Mouse (Mus musculus) right cerebral cortex, postnatal 14 days (tissue): ENCODE data around the gene Skida1.

ENCODE experiments used
- DNase-seq: peaks from one replicate; pipeline ENCODE4 v3.0.0; 2022

The Skida1 gene

DNA sequence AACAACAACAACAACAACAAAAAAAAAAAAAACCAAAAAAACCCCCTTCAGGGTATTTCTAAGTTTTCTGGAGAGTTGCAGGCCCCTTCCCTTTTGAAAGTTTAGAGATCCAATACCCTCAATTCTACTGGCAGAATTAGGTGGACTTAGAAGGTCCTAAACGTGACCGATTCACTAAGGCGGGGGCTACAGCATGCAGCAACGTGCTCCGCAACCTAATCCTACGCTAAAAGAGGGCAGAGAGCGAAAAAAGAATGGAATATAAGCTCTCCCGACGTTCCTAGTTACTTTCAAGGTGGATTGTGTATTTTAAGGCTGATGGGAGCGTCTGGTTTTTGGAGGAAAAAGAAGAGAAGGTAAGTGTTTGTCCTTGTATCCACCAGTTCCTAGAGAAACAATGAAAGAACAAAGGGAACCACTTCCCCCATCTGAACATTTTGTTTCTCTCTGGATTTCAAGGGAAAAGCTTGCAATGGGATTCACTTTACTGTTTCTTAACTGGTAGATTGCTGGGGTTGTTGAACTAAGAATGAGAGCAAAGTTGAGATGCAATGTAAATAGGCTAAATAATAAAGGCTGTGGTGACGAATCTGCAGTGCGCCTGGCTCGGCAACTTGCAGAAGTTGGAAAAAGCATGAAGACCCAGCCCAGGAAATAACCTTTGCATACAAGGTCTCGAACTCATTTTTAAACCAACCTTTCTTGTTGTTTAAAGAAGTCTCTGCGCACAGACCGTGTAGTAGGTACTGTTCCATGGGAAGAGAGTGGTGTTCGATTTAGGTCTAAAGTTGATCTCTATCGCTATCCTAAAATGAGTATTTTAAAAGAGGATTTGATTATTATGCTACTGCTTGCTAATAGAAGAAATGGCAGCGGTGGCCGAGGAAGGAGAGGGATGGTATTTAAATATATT lies 6.4 kb upstream of the Skida1 start, which contains the start of gene Mllt10:
Mllt10 (plus strand) TSS at position 222 of the 913 bp plus-strand sequence.
- DNase-seq, result no peak

DNA sequence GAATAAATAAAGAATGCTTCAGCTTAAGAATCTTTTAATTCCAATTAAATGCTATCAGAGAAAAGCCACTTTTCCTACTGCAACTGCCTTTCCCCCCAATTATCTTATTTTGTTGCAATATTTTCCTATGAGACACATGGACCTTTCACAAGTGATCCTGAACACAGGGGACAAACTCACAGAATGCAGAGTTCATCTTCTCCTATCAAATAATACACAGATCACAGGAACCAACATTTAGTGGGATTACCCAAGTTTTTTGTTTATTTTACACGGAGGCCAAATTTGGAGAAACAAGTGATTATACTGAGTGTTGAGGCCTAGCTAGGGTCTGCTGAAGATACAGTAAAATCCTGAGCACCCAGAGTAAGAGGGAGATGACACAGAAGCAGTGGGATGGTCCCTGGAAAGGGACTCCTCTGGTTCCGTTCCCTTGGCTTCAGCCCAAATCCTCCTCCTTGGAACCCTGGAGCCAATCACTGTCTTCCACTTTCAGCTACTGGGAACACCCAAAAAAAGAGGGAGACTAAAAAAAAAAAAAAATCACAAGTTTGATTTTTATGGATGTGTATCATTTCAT lies 5.2 kb upstream of the Skida1 start:
- DNase-seq, result no peak

DNA sequence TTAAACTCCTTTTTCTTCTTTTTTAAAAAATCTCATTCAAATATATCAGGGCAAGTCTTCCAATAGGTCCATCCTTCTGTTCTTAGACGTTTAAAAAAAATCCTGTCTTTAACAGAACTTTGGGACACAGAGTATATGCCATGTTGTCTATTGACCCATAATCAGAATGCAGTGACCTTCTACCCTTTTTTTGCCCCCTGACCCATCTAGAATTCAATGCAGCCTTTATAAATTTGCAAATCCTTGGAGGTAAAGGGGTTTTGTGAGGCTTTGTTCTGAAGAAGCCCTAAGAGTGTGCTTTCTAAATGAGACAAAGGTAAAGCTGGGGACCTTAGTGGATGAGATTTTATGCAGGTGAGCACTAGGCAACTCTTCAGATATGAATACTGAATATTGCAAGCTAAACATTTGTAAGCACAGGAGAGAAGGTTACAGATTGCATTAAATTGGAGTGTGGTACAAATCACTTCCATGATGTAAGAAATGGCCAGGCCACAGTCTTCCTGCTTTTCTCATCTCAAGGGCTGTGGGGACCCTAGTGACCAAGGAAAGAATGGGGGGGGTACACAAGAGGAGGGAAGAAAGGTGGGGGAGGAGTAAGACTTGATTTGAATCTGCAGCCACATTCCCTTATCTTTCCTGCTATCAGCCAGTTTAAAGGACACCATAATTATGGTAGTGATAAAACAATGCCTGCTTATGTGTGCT lies 4.5 kb upstream of the Skida1 start:
- DNase-seq, result no peak

DNA sequence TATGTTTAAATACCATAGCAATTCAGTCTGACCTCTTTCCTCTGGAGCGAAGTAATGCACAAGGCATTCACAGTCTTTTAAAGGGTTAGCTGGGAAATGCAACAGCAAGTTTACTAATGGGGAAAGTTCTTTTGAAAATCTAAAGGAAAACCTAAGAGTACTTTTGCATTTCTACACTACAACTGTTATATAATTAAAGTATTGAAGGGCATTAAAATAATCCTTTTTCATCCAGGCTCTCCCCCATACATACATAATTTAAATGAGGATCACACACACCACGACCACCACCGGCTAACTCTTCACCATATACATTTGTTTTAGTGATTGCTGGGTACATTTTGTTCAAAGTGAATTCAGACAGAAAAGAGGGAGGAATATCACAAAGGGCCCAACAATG lies 3.7 kb upstream of the Skida1 start:
- DNase-seq, result no peak

DNA sequence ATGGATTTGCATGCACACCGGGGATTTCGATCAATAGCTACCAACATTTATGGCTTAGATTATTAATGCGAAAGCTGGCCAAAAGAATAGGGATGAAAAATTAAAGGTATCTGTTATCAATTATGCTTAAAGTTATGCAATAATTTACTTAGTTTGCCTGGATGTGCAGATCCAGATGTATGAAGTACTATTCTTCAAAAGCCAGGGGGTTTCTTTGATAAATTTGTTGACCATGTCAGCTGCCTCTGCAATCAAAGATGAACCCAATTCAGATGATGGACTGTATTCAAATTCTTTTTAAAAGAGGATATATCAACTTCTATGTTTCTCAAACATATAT lies 3.0 kb upstream of the Skida1 start:
- no peak for DNase-seq

DNA sequence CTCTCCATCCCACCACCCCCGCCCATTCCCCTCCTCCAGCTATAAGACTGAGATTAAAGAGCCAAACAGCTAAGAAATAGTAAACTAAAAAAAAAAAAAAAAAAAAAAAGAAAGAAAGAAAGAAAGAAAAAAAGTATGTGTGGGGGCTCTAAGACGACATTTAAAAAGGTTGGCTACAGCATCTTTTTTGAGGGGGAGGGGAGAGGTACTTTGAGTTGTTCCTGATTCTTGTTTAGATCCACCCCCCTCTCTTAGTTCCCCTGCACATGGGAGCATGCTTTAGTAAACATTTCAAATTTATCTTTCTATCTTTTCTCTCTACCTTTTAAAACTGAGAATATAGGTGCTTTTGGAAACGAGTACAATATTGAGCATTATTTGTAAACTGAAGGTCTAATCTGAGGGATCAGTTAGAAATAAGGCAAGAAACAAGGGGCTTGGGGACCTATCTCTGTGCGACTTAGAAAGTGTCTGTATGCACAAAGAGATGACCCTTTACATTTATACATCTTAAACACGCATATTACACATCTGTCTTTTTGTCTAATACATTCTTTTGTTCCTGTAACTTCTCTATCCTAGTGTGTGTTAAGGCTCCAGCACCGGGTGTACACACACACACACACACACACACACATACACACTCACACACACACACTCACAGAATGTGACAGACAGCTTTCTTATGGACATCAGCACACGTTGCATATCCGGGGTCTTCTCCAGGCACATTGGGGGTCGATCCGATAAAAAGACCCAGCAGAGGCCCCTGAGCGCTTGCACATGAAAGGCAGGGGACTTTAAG lies 2.4 kb upstream of the Skida1 start:
- no peak for DNase-seq

DNA sequence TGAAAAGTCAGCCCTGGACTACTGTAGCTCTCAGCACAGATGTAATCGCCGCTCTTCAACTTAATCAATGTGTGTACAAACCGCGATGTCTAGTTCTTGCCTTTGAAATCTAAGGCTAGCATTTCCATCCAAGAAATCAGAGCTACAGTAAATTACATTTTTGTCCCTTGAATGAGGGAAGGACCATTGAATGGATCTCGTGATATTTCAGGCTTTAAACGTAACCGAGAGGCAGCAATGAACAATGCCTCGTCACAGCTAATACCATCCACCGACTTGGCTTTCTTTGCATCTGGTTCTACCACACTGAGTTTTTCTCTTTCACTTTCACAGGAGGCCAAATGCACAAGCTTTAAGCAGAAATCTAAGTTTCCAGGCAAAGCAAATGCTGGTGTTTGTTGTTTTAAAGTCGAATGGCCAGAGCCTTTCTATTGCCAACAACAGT lies 1.7 kb upstream of the Skida1 start:
- no peak for DNase-seq

DNA sequence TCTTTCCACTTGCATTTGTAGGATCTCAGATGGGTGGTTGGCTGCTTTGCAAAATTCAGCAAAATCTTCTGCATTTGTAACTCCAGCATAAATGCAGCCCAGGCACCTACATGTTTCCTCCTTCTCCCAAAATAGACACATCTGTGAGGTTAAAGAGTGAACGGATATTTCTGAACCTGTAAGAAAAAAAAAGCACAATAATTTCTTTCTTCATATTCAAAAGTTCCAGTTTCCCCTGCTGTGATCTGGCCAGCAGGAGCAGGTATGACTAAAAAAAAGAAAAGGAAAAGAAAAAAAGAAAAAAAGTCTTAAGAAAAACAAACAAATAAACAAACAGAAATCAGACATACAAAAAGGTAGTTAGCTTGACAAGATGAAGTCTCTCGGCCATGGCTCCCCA lies 1.2 kb upstream of the Skida1 start:
- no peak for DNase-seq

DNA sequence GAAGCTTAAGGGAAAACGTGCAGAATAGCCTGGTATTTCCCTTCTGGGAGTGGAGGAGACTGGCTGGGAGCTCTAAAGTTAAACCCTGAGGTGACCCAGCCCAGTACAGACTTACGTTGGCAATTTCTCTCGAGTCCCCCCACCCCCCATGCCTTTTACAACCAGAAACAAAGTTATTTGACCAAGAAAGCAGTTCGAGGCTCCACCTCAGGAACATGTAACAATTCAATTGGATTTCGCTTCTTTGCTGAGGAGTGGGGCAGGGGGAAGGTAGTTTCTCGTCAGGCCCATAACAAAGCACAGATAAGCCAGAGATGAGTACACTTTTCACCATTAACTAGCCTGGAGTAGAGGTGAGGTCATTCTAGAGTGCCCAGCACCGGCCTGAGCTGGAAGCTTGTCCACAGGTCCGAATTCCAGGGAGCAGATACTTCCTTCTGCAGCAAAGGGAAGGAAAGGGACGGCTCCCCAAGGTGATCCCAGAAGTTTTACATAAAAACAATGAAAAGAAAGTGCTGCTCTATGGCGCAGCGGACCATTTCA lies 499 bp upstream of the Skida1 start:
- DNase-seq, result no peak

DNA sequence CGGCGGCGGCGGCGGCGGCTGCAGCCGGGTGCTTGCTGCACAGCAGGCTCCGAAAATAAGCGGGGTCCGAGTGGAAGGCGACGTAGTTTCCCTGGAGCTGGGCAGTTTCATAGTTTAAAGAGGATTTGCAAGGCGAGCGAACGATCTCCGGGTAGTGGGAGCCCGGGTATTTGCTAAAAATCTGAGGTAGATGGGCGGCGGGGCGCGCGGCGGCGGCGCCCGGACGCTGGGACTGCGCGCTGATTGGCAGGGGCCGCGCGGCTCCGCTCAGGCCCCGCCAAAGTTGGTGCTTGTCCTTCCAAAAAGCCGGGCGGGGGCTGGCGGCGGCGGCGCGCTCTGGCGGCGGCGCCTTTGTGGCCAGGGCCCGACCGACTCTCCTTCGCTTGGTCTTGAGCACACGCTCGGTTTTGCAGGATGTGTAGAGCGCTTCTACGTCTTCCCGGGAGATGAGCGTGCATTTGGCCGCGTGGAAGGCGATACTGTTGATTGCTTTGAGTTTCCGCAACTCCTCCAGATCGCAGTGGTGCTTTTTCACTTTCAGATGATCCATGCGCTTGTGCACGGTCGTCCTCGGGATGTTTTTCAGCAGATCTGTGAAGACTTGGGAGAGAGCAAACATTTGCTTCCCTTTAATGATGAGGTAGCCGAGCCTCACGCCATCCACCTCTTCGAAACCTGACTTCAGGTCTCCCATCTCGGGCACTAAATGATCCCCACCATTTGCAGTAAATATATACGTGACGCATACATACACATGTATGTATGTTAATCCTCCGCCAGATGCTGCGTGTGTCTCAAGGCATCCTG lies 1.0 kb downstream of the Skida1 start:
- DNase-seq, result peak; percentile 68

DNA sequence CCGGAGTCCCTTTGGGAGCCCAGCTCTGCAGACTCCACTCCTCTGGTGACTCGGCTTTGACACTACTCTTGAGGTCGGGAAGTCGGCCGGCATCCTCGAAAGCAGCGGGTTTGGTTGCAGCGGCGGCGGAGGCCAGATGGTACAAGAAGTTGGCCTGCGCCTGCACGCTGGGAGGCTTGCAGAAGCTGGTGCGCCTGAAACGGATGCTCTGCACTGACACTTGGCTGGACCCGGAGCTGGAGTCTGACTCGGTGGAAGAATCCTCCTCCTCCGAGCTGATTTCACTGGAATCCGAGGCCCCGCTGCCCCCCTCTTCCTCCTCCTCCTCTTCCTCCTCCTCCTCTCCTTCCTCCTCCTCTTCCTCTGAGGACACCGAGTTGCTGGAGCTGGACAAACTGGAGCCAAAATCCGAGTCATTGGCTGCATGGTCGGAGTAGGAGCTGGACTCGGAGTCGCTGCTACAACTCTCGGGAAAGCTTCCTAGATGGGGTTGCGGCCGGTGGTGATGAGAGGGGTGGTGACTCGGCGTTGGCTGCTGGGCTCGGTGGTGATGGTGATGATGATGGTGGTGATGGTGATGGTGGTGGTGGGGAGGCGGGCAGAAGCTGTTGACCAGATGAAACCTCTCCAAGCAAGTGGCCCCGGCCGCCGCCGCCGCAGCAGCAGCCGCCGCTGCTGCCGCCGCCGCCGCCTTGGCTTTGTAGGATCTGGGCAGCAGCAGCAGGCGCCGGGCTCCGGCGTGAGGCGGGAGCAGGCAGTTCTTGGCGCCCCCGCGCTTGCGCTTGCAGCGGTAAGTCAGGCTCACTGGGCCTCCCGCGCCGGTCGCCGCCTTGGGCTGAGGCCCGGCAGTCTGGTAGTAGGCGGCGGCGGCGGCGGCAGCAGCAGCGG lies 1.8 kb downstream of the Skida1 start:
- DNase-seq, result peak; percentile 71

DNA sequence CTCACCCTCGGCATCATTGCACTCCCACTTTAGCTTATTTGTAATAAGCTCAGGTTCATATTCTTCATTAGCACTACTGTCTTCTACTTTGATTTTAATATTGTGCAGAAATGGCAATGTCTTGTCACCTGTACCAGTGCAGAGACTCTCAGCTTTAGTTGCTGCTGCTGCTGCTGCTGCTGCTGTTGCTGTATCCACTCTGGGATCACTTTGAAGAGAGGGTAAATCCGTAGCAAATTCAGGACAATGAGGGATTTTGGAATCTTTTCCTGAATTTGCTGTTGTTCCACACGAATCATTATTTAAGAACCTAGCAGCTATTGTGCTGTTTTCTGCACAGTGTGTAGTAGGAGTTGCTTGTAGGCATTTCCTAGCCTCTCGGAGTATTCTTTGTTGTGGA lies 2.7 kb downstream of the Skida1 start:
- no peak for DNase-seq

DNA sequence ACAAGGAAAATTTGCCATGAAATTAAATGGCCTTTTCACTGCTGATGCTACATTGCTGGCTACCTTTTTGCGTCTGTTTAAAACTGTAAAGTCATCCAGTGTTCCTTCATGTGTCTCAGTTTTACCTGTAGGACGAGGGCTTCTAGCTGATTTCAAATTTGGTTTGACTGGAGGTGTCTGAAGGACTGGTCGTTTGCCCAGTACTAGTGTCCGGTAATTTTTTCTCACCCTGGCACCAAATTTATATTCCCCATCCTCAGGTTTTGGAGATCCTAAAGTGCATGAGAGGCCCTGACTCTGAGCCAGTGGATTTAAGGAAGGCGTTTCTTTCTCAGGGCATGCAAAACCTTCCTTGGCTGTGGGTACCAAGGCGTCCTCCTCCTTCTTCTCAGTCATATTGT lies 3.1 kb downstream of the Skida1 start:
- no peak for DNase-seq

DNA sequence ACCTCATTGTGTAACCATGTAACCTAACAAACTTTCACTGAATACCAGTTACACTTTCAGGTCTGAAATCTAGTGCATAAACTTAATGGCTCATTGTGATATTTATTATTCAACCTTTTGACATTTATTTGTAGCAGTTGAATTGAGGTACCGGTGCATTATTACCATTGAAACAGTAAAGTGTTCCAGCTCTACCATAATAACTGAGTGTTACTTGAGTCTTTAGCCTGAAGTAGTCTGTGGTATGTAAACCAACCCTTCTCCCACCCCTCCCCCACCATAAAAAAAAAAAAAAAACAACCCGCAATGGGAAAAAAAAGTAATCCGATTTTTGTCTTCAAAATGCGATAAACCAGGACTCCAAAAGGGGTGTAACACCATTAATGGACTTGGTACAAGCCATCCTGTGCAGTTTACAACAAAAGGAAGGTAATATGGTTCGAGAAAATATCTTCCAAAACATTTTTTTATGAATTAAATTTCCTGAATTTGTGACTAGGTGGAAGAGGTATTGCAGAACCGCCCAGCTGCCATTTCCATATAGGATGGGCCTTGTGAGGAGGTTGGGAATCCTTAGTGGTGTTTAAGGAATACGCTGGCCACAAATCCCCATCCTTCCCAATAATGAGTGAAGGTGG lies 3.6 kb downstream of the Skida1 start:
- DNase-seq, result no peak

DNA sequence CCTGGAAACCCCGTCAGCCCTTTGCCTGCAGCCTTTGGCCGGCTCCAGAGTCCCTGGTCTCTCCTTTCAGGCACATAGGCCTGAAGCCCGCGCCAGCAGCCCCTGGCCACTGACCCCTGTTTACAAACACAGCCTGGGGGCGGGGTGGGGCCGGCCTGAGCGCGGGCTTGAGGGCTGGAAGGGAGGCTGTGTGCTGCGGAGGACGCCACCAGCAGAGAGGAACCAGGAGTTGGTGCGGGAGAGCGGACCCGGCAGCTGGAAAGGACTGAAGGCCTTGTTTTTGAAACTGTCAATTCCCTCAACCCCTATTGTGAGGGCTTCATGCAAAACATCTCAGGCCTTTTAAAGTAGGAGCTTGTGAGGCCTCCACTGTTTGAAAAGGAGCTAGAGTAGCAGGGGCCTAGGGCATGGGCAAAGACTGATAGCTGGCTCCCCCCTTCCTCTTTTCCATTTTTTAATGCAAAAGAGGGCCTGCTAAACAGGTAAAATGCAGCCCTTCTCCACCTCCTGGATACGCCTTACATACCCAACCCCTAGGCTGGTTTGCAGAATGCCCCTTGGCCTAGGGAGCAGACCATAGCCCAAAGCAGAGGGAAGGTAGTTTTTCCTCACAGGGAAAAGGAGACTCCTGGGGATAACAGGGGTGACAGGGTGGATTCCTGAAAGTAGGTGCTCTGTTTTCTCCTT lies 7.5 kb downstream of the Skida1 start:
- peak; percentile 35 for DNase-seq

DNA sequence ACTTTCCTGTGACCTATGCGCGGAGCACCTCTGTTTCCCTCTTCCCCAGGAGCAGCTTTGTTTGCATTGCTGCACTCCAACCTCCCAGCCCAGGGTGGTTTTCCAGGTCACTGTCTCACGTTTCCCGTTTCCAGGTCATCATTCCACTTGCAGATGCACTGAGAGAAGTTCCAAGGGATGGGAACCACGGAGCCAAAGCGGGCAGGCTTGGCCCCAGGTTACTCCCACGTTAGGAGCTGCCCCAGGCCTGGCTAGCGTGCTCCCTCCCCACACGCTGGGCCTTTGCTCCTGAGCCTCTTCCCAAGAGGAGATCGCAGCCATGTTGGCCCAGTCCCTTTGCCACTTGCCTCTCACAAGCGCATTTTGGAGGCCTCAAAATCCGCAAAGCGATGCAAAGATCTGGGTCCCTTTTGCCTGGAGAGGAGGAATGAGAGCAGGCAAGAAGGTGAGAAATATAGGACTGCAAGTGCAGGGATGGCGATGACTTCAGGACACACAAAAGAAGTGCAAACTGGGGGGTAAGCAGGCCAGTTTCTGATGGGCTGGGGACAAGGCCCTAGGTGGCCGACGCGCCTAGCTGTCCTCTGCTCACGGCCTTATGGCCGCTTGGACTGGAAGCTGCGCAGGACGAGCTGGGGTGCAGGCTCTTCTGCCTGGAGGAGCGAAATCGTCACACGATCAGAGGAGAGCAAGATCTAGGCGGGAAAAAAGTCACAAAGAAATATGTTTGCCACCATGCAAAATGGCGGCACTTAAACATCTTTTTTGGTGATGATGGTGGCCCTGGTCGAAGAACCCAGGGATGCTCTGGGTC lies 8.3 kb downstream of the Skida1 start:
- DNase-seq, result no peak

DNA sequence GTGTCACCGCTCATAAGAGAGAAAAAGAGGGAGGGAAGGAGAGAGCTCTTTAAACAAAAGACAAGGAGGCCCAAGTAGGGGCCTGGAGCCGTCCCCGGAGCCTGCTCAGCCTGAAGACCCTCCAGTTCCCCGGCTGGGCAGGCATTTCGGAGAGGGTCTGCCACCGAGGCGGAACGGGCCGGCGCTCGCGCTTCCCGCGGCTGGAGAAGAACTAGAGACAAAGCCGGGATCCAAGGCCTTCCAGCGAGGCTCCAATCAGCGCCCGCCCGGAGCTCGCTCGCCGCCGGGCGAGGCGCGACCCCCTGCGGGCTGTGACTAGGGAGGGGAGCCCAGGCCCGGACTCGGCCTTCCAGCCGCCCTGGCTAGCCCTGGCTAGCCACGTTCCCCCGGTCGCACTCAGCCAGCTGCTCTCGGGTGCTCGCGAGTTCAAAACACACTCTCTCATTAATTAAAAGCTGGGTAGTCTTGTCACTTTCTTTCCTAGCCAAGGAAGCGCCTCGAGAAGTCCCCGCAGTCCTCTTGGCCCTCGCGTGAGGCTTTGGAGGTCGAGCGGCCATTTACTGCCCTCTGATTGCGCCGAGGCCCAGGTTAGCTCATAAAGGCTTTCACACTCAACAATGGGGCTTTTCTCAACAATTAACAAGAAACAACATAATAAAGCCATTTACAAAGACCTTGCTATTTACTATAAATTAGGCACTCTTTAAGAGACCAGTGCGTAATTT lies 9.1 kb downstream of the Skida1 start:
- DNase-seq, result peak; percentile 28

DNA sequence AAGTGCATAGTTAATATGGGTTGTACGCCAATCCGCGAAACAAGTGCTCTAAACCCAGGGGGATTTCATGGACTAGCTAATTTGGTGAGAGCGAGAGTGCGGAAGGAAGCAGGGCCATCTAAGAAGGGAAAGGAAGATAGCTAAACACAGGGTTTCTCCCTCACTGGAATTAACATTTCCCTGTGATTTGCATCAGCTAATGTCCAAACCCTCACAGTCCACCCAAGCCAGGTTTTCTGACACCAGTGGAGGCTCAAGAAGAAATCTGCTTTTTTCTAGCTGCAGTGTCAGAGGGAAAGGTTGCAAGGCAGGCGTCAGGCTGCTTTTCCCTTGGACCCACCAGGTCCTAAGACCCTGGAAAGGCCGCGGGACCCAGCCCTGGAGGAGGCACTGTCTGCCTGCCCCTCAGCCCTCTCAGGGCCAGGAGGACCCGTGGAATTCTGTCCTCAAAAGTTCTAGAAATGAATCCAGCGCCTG lies 9.9 kb downstream of the Skida1 start:
- DNase-seq, result no peak
